Mouse (Mus musculus) layer of hippocampus, postnatal 14 days (tissue): ENCODE measurements around the gene Ofcc1. TPM values are rescaled to one million over a fixed set of nuclear protein-coding genes. Genes with fewer than 3 reads are reported as not detected.

Experiments used
- DNase-seq, 2 experiments: peaks; one replicate each; pipeline ENCODE4 v3.0.0; 2021 to 2022; ENCODE audit warnings: low spot score in 2 of 2, mixed read lengths in 1 of 2
- total RNA-seq, 2 experiments: library from RNA; stranded (reverse); gene quantifications; 2 replicates each; pipeline ENCODE4 v1.2.3; 2021

Gene Ofcc1
- total RNA-seq, 2 experiments from 2014 or later, result not detected

- DNase-seq, result no peak
Observed at GRCm38 (mm10) chr13:40022609-40023008, 338.6 kb downstream of the Ofcc1 start.

DNA sequence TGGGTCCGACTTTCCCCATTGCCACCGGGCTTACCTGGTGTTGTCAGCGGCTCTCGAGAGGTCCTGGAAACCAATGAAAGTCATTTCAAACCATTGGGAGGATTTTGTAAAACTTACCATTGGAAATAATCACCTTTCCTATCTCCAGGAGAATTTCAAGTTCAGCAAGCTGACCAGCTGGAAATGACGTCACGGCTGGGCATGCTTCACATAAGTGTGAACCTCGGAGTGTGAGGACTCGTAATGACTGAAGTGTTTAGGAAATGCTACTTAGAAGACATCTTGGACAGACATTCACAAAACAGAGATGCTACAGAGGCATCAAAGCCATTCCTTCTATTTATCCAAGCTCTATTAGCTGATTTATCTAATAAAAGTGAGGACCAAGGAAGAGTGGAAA is 361.0 kb downstream of the Ofcc1 start:
- DNase-seq, result no peak

DNA sequence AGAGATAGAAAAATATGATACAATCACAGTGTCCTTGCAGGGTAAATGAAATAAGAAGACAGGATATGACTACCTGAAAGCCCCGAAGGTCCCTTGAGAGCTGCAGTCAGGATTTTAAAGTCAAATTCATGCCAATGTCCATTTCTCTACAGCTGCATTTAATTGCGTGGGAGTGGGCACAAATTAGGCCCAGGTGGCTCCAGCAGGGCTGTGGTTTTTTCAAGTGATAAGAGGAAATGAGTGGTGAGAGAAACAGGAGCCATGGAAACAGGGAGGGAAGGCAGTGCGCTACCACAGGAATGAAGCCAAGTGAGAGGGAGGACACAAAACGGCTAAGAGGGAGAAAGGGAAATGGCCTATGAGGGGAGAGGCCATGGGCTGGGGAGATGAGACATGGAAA is 363.3 kb downstream of the Ofcc1 start:
- DNase-seq, result no peak

- no peak for DNase-seq
Observed at GRCm38 (mm10) chr13:39979294-39980061, 381.8 kb downstream of the Ofcc1 start.

GRCm38 (mm10) chr13:39968349-39969016 is 392.8 kb downstream of the Ofcc1 start:
- no peak for DNase-seq

DNA sequence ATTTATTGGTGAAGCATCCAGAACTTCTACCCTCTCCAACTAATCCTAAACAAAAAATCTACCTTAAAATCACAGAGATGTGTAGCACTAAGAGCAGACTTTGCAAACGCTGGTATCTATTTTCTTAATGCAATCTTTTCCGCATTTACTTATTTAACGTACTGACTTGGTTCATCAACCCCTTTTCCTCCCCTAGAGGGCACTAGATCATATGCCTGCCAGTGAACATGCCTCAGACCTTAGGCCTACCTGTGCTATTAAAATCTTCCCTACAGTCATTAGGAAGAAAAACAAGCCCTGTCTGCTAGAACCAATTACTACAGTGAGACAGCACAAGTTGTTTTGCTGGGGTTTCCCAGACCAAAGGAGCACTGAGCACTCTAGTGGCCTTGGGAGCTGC is 404.0 kb downstream of the Ofcc1 start:
- DNase-seq, result no peak

DNA sequence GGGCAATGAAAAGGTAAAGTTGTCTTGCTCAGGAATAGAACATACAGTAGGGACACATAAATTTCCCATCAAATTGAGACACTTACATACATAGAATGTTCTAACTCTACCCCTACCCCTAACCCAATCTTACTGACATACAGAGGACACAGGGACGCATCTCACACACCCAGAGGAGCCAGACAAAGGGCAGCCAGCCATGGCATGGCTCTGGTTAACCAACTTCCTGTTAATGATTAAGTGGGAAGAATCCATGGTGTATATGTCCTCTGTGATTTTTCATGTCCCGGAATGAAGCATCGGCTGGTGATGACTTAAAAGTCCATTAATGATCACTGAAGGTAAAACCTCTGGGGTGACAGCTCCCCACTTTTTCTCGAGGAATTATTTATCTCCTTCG is 405.2 kb downstream of the Ofcc1 start:
- DNase-seq, result no peak
